Mouse (Mus musculus) G1E (cell line): ENCODE measurements at regions not wholly inside any gene's neighbourhood (a gene's known extent, or its start where the extent isn't known, plus 50 kb on each side); places are given as distances from the start of the nearest gene placed in this dataset.

Experiments
- ATAC-seq: 2 replicates; pipeline ENCODE4 v1.8.0; 2016; ENCODE audit warnings: mild to moderate bottlenecking; ENCODE audit not compliant: insufficient number of reproducible peaks, poor library complexity, low FRiP score, severe bottlenecking; ENCODE audit errors: extremely low read depth
- DNase-seq: peaks from one replicate; pipeline ENCODE4 v3.0.0; 2012; ENCODE audit warnings: low spot score
- H3K27me3 ChIP-seq: 2 replicates; pipeline ENCODE4 v1.6.1; 2012; ENCODE audit warnings: mild to moderate bottlenecking, low read length, inconsistent platforms; ENCODE audit not compliant: insufficient read depth
- H3K36me3 ChIP-seq: replicated peaks from 2 replicates; pipeline ENCODE3; 2012; ENCODE audit warnings: mild to moderate bottlenecking, inconsistent platforms
- H3K4me1 ChIP-seq: 2 replicates; pipeline ENCODE4 v1.6.1; 2012; ENCODE audit warnings: low read depth, low read length, inconsistent platforms, mixed read lengths; ENCODE audit not compliant: insufficient read depth
- H3K4me3 ChIP-seq: 2 replicates; pipeline ENCODE4 v1.5.1; 2012; ENCODE audit warnings: low read depth, mild to moderate bottlenecking, inconsistent platforms, low read length, moderate library complexity, mixed read lengths
- H3K9me3 ChIP-seq: replicated peaks from 2 replicates; pipeline ENCODE4 v1.6.1; 2012; ENCODE audit warnings: inconsistent platforms
- CTCF ChIP-seq: IDR thresholded peaks from 2 replicates; pipeline ENCODE4 v1.5.1; 2012; ENCODE audit warnings: low read depth, low read length, inconsistent platforms, mixed read lengths
- GATA1 ChIP-seq: IDR thresholded peaks from 2 replicates; pipeline ENCODE4 v1.6.1; 2012; ENCODE audit warnings: borderline replicate concordance, low read length, inconsistent platforms, mixed read lengths
- GATA2 ChIP-seq: IDR thresholded peaks from 2 replicates; pipeline ENCODE4 v1.6.1; 2012; ENCODE audit warnings: low read depth, low read length, inconsistent platforms, borderline replicate concordance
- POLR2AphosphoS5 ChIP-seq: IDR thresholded peaks from 2 replicates; pipeline ENCODE4 v1.6.1; 2012; ENCODE audit warnings: low read depth, low read length, inconsistent platforms; ENCODE audit not compliant: insufficient replicate concordance
- TAL1 ChIP-seq: conservative IDR thresholded peaks from 2 replicates; pipeline ENCODE4 v1.6.1; 2012; ENCODE audit warnings: low read depth, low read length, inconsistent platforms, mixed read lengths

- Histone ChIP-seq H3K27me3 (no peaks in the 10 kb centered on the region), H3K4me3 (no peak overlapping the region), H3K9me3 (no peaks in the 10 kb centered on the region), H3K4me1 (no peaks in the 10 kb centered on the region), H3K36me3 (no peaks in the 10 kb centered on the region)
- no peak for DNase-seq
- TF ChIP-seq POLR2AphosphoS5, result no peak
- TF ChIP-seq TAL1, result no peak
- no peak for ATAC-seq
These were observed 59.2 kb upstream of the Tmpo start for GRCm38 (mm10) chr10:91240320-91240719.

GRCm38 (mm10) chr10:91236844-91237243 is 55.7 kb upstream of the Tmpo start:
- Histone ChIP-seq H3K27me3 (no peaks in the 10 kb centered on the region; the same call in 1 of the 2 replicates), H3K9me3 (no peaks in the 10 kb centered on the region), H3K4me1 (no peaks in the 10 kb centered on the region), H3K4me3 (no peak overlapping the region), H3K36me3 (no peaks in the 10 kb centered on the region)
- TF ChIP-seq POLR2AphosphoS5, result no peak
- TF ChIP-seq CTCF, result no peak
- no peak for TF ChIP-seq GATA1
- TF ChIP-seq GATA2, result no peak
- no peak for TF ChIP-seq TAL1
- ATAC-seq, result no peak
- DNase-seq, result no peak

GRCm38 (mm10) chr10:91234709-91235108 is 53.6 kb upstream of the Tmpo start:
- no peak for DNase-seq
- H3K4me1 ChIP-seq, result no peaks in the 10 kb centered on the region
- no peak for ATAC-seq
- no peaks in the 10 kb centered on the region for H3K36me3 ChIP-seq
- no peaks in the 10 kb centered on the region for H3K9me3 ChIP-seq
- no peak overlapping the region for H3K4me3 ChIP-seq
- TF ChIP-seq TAL1 (no peak), GATA2 (no peak), CTCF (no peak), GATA1 (no peak), POLR2AphosphoS5 (no peak)
- H3K27me3 ChIP-seq, result no peaks in the 10 kb centered on the region; the same call in 1 of the 2 replicates
